Mouse (Mus musculus): ENCODE measurements around the gene Chid1. TPM values are rescaled to one million over a fixed set of nuclear protein-coding genes. Genes with fewer than 3 reads are reported as not detected.

Chid1 gene
- polyA plus RNA-seq, 1 experiment from 2014 or later = 47.3 TPM

- Histone ChIP-seq H3K4me2 (replicated peaks) (peak overlapping the region; percentile 90), H3K9ac (peak overlapping the region; percentile 71), H3K27ac (replicated peaks) (peak overlapping the region; percentile 92), H3K4me1 (peaks cover 46% of the 10 kb centered on the region), H3K9me3 (replicated peaks) (no peaks in the 10 kb centered on the region), H3K36me3 (peaks cover 19% of the 10 kb centered on the region), H3K4me3 (replicated peaks) (peak overlapping the region; percentile 76), H3K27me3 (peaks cover under 1% of the 10 kb centered on the region; the same call in 1 of the 2 replicates)
- under 1% methylated on average over 12 of the region's 12 CpGs for WGBS
- ATAC-seq (ENCODE audit: insufficient number of reproducible peaks, low FRiP score, low TSS enrichment, low read depth) = no peak
These were observed 63.9 kb downstream of the Chid1 start for GRCm38 (mm10) chr7:141475805-141476158.

GRCm38 (mm10) chr7:141475011-141475804, 64.4 kb downstream of the Chid1 start, which contains the start of the genes Polr2l and Tspan4:
Polr2l (minus strand) TSS chr7:141475132.
Tspan4 (plus strand) TSS chr7:141475240.
- WGBS = under 1% methylated on average over 82 of the region's 87 CpGs
- H3K4me3 ChIP-seq (replicated peaks) = peak within 1 kb of the TSS; percentile 76
- H3K9ac ChIP-seq = peak within 1 kb of the TSS; percentile 71
- no peaks in the 10 kb centered on the region for H3K27me3 ChIP-seq
- H3K4me1 ChIP-seq = peaks cover 45% of the 10 kb centered on the region
- H3K4me2 ChIP-seq (replicated peaks) = peak within 1 kb of the TSS; percentile 90
- peaks cover 25% of the 10 kb centered on the region for H3K36me3 ChIP-seq
- peak; percentile 61 for ATAC-seq (ENCODE audit: insufficient number of reproducible peaks, low FRiP score, low TSS enrichment, low read depth)
- no peaks in the 10 kb centered on the region for H3K9me3 ChIP-seq (replicated peaks)
- H3K27ac ChIP-seq (replicated peaks) = peak within 1 kb of the TSS; percentile 92

GRCm38 (mm10) chr7:141474160-141474559, 65.5 kb downstream of the Chid1 start:
- peak overlapping the region; percentile 71 for H3K9ac ChIP-seq
- no peak overlapping the region for H3K27ac ChIP-seq (replicated peaks)
- H3K27me3 ChIP-seq = no peaks in the 10 kb centered on the region
- H3K9me3 ChIP-seq (replicated peaks) = no peaks in the 10 kb centered on the region
- WGBS = 6% methylated on average over 5 of the region's 5 CpGs
- peaks cover 56% of the 10 kb centered on the region for H3K4me1 ChIP-seq
- no peak for ATAC-seq (ENCODE audit: insufficient number of reproducible peaks, low FRiP score, low TSS enrichment, low read depth)
- H3K4me3 ChIP-seq (replicated peaks) = peak overlapping the region; percentile 76
- H3K4me2 ChIP-seq (replicated peaks) = peak overlapping the region; percentile 90
- H3K36me3 ChIP-seq = peaks cover 33% of the 10 kb centered on the region

GRCm38 (mm10) chr7:141472763-141473162, 66.9 kb downstream of the Chid1 start:
- H3K9ac ChIP-seq = no peak overlapping the region
- 81% methylated on average over 6 of the region's 6 CpGs for WGBS

GRCm38 (mm10) chr7:141472226-141472625, 67.4 kb downstream of the Chid1 start:
- Histone ChIP-seq H3K9me3 (replicated peaks) (no peaks in the 10 kb centered on the region), H3K27me3 (no peaks in the 10 kb centered on the region), H3K36me3 (peaks cover 33% of the 10 kb centered on the region), H3K27ac (replicated peaks) (no peak overlapping the region), H3K9ac (no peak overlapping the region), H3K4me3 (replicated peaks) (no peak overlapping the region), H3K4me2 (replicated peaks) (no peak overlapping the region), H3K4me1 (peaks cover 61% of the 10 kb centered on the region)
- ATAC-seq (ENCODE audit: insufficient number of reproducible peaks, low FRiP score, low TSS enrichment, low read depth) = no peak
- WGBS = 73% methylated on average over 6 of the region's 6 CpGs

More at GRCm38 (mm10) chr7:141472763-141473162, 66.9 kb downstream of the Chid1 start:
- Histone ChIP-seq H3K27ac (replicated peaks) (no peak overlapping the region), H3K4me2 (replicated peaks) (no peak overlapping the region), H3K4me1 (peaks cover 62% of the 10 kb centered on the region), H3K27me3 (no peaks in the 10 kb centered on the region), H3K36me3 (peaks cover 33% of the 10 kb centered on the region), H3K4me3 (replicated peaks) (no peak overlapping the region), H3K9me3 (replicated peaks) (no peaks in the 10 kb centered on the region)
- no peak for ATAC-seq (ENCODE audit: insufficient number of reproducible peaks, low FRiP score, low TSS enrichment, low read depth)

GRCm38 (mm10) chr7:141471236-141471635, 68.4 kb downstream of the Chid1 start:
- Histone ChIP-seq H3K4me2 (replicated peaks) (no peak overlapping the region), H3K9me3 (replicated peaks) (no peaks in the 10 kb centered on the region), H3K27me3 (peaks cover under 1% of the 10 kb centered on the region; the same call in 1 of the 2 replicates), H3K36me3 (peaks cover 33% of the 10 kb centered on the region), H3K27ac (replicated peaks) (no peak overlapping the region), H3K9ac (no peak overlapping the region), H3K4me3 (replicated peaks) (no peak overlapping the region), H3K4me1 (peaks cover 59% of the 10 kb centered on the region)
- WGBS = 65% methylated on average over 1 of the region's 1 CpGs
- ATAC-seq (ENCODE audit: insufficient number of reproducible peaks, low FRiP score, low TSS enrichment, low read depth) = no peak

GRCm38 (mm10) chr7:141470637-141470944, 69.1 kb downstream of the Chid1 start:
- Histone ChIP-seq H3K4me1 (peaks cover 58% of the 10 kb centered on the region), H3K27me3 (peaks cover 7% of the 10 kb centered on the region; the same call in 1 of the 2 replicates), H3K27ac (replicated peaks) (no peak overlapping the region), H3K4me2 (replicated peaks) (no peak overlapping the region), H3K9me3 (replicated peaks) (no peaks in the 10 kb centered on the region), H3K36me3 (peaks cover 33% of the 10 kb centered on the region), H3K9ac (no peak overlapping the region), H3K4me3 (replicated peaks) (no peak overlapping the region)
- 94% methylated on average over 10 of the region's 10 CpGs for WGBS
- ATAC-seq (ENCODE audit: insufficient number of reproducible peaks, low FRiP score, low TSS enrichment, low read depth) = no peak

- Histone ChIP-seq H3K4me1 (peaks cover 61% of the 10 kb centered on the region), H3K9me3 (replicated peaks) (no peaks in the 10 kb centered on the region)
- WGBS = 91% methylated on average over 18 of the region's 18 CpGs
These were observed 69.6 kb downstream of the Chid1 start for GRCm38 (mm10) chr7:141469901-141470636.

GRCm38 (mm10) chr7:141469352-141469751, 70.3 kb downstream of the Chid1 start:
- no peak for ATAC-seq (ENCODE audit: insufficient number of reproducible peaks, low FRiP score, low TSS enrichment, low read depth)
- H3K27ac ChIP-seq (replicated peaks) = 0 out of 2 replicates have a peak overlapping the region, but pooled peaks have one; percentile 92
- peak overlapping the region; percentile 75 for H3K4me2 ChIP-seq (replicated peaks)
- H3K9ac ChIP-seq = peak overlapping the region; percentile 21
- WGBS = 83% methylated on average over 6 of the region's 6 CpGs
- H3K4me1 ChIP-seq = peaks cover 67% of the 10 kb centered on the region
- peaks cover 18% of the 10 kb centered on the region for H3K27me3 ChIP-seq
- H3K9me3 ChIP-seq (replicated peaks) = no peaks in the 10 kb centered on the region
- H3K4me3 ChIP-seq (replicated peaks) = peak overlapping the region; percentile 79
- peaks cover 33% of the 10 kb centered on the region for H3K36me3 ChIP-seq

More at GRCm38 (mm10) chr7:141469901-141470636, 69.6 kb downstream of the Chid1 start:
- ATAC-seq (ENCODE audit: insufficient number of reproducible peaks, low FRiP score, low TSS enrichment, low read depth) = no peak
- Histone ChIP-seq H3K27ac (replicated peaks) (0 out of 2 replicates have a peak overlapping the region, but pooled peaks have one; percentile 92), H3K27me3 (peaks cover 11% of the 10 kb centered on the region; the same call in 1 of the 2 replicates), H3K36me3 (peaks cover 33% of the 10 kb centered on the region), H3K4me2 (replicated peaks) (no peak overlapping the region), H3K4me3 (replicated peaks) (no peak overlapping the region), H3K9ac (no peak overlapping the region)

- Histone ChIP-seq H3K27me3 (peaks cover 25% of the 10 kb centered on the region), H3K4me1 (peaks cover 61% of the 10 kb centered on the region), H3K36me3 (peaks cover 33% of the 10 kb centered on the region), H3K9ac (peak overlapping the region; percentile 52), H3K27ac (replicated peaks) (peak overlapping the region; percentile 92), H3K4me3 (replicated peaks) (peak overlapping the region; percentile 79), H3K9me3 (replicated peaks) (no peaks in the 10 kb centered on the region), H3K4me2 (replicated peaks) (peak overlapping the region; percentile 75)
- peak; percentile 50 for ATAC-seq (ENCODE audit: insufficient number of reproducible peaks, low FRiP score, low TSS enrichment, low read depth)
- WGBS = 4% methylated on average over 8 of the region's 8 CpGs
These were observed 71.0 kb downstream of the Chid1 start for GRCm38 (mm10) chr7:141468522-141469211.

GRCm38 (mm10) chr7:141468164-141468521, 71.5 kb downstream of the Chid1 start:
- peak overlapping the region; percentile 75 for H3K4me2 ChIP-seq (replicated peaks)
- peak overlapping the region; percentile 92 for H3K27ac ChIP-seq (replicated peaks)
- no peak for ATAC-seq (ENCODE audit: insufficient number of reproducible peaks, low FRiP score, low TSS enrichment, low read depth)
- peak overlapping the region; percentile 52 for H3K9ac ChIP-seq
- H3K4me1 ChIP-seq = peaks cover 57% of the 10 kb centered on the region
- 17% methylated on average over 5 of the region's 5 CpGs for WGBS
- peaks cover 30% of the 10 kb centered on the region for H3K27me3 ChIP-seq
- H3K4me3 ChIP-seq (replicated peaks) = peak overlapping the region; percentile 79
- H3K36me3 ChIP-seq = peaks cover 33% of the 10 kb centered on the region
- H3K9me3 ChIP-seq (replicated peaks) = no peaks in the 10 kb centered on the region

Data from embryonic facial prominence, embryonic 15.5 days (tissue).